Mouse (Mus musculus): ENCODE results near the gene Rufy3.
A peak's percentile ranks its signal among the peaks of the same experiment; 100 is the strongest.
"Not testable (repeated sequence)": the region's sequence is repeated elsewhere in the genome, so short reads cannot be mapped to it uniquely, and the experiment has no call there.

Gene Rufy3

GRCm38 (mm10) chr5:88564501-88565147, at the start of gene Rufy3:
Gene Rufy3 (plus strand): TSS chr5:88565040.
- peak; percentile 69 for DNase-seq (ENCODE audit: low spot score)

- no peak for DNase-seq (ENCODE audit: low spot score)
Measured at GRCm38 (mm10) chr5:88519232-88519631, 45.6 kb upstream of the Rufy3 start.

- DNase-seq (ENCODE audit: low spot score), result no peak
Measured at GRCm38 (mm10) chr5:88527657-88528056, 37.2 kb upstream of the Rufy3 start, which contains the start of gene Jchain. Gene Jchain (minus strand): TSS chr5:88527891.

- DNase-seq (ENCODE audit: low spot score), result no peak
Measured at GRCm38 (mm10) chr5:88530908-88531307, 33.9 kb upstream of the Rufy3 start.

- no peak for DNase-seq (ENCODE audit: low spot score)
Measured at GRCm38 (mm10) chr5:88534697-88535096, 30.1 kb upstream of the Rufy3 start.

GRCm38 (mm10) chr5:88540845-88541244, 24.0 kb upstream of the Rufy3 start:
- no peak for DNase-seq (ENCODE audit: low spot score)

GRCm38 (mm10) chr5:88542651-88543282, 22.1 kb upstream of the Rufy3 start:
- no peak for DNase-seq (ENCODE audit: low spot score)

- not testable (repeated sequence) for DNase-seq (ENCODE audit: low spot score)
Measured at GRCm38 (mm10) chr5:88544411-88544810, 20.4 kb upstream of the Rufy3 start.

GRCm38 (mm10) chr5:88545536-88545935, 19.3 kb upstream of the Rufy3 start:
- DNase-seq (ENCODE audit: low spot score), result no peak

- no peak for DNase-seq (ENCODE audit: low spot score)
Measured at GRCm38 (mm10) chr5:88553271-88554085, 11.4 kb upstream of the Rufy3 start.

GRCm38 (mm10) chr5:88554086-88554886, 10.6 kb upstream of the Rufy3 start, which contains the start of gene Utp3:
Gene Utp3 (plus strand): TSS chr5:88554462.
- DNase-seq (ENCODE audit: low spot score), result peak; percentile 88

- DNase-seq (ENCODE audit: low spot score), result no peak
Measured at GRCm38 (mm10) chr5:88558991-88559390, 5.8 kb upstream of the Rufy3 start.

- DNase-seq (ENCODE audit: low spot score), result no peak
Measured at GRCm38 (mm10) chr5:88561080-88561814, 3.6 kb upstream of the Rufy3 start.

GRCm38 (mm10) chr5:88562863-88563780, 1.7 kb upstream of the Rufy3 start:
- DNase-seq (ENCODE audit: low spot score), result no peak

GRCm38 (mm10) chr5:88565148-88566033, 551 bp downstream of the Rufy3 start:
- DNase-seq (ENCODE audit: low spot score), result no peak

- no peak for DNase-seq (ENCODE audit: low spot score)
Measured at GRCm38 (mm10) chr5:88566034-88566841, 1.4 kb downstream of the Rufy3 start.

- no peak for DNase-seq (ENCODE audit: low spot score)
Measured at GRCm38 (mm10) chr5:88569541-88569940, 4.7 kb downstream of the Rufy3 start.

GRCm38 (mm10) chr5:88574829-88575228, 10.0 kb downstream of the Rufy3 start:
- DNase-seq (ENCODE audit: low spot score), result no peak

All from spleen, adult 12 weeks (tissue).